Mouse (Mus musculus): ENCODE results near the gene Bcl7c.
"Not testable (repeated sequence)": the region's sequence is repeated elsewhere in the genome, so short reads cannot be mapped to it uniquely, and the experiment has no call there.

Gene Bcl7c

DNA sequence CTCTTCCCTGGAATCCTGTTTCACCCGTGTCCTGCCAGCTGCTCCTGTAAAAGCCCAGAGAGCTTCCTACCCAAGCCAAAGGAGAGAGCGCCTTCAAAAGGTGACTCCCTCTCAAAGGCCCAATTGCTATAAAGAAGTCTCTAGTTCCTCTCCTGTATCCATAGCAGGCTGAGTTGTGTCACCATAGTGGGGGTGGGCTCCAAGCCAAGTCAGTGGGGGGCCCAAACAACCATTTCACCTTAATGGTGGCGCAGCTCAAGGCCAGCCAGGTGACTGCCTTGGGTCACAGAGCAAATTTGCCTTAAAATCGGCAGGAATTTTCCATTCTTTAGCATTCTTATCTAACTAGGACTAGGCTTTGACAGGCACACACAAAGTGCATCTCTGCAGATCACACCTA is 6.1 kb upstream of the Bcl7c start:
- no peak for DNase-seq

DNA sequence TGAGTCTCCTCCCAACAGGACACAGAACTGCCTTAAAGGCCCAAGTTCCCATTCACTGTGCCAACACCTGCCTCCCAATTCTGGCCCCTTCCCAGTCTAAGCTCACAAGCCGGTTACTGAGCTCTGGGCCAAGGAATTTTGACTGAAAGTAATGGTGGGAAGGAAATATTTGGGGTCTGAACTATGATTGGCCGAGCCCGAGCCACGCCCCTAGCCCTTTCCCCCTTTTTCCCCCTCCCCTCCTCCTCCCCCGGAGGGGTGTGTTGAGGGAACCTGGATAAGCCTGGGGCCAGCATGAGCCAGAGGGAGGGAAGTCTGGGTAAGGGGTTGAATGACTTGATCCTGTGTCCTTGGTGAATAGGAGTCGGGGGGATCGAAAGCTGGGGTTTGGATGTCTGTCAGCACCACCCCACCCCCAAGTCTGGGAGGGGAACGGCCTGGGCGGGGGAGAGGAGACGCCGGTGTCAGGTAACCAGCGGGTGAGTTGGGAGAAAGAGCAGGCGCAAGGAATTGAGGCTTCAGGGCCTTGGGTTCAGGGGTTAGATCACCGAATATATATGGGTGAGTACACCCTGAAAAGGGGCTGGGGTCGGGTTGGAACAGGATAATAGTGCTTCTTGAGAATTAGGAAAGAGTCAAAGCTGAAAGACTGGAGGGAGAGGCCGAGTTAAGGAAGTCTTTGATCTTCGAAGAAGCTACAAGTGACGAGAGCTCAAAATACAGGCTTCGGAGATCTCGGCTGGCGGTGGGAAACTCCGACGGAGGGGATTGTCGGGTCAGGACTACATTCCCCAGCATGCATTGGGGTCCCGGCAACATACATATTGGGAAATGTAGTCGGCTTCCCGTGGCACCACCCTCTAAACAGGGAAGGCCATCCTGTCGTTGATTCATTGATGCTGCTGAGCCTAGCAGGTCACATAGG is 4.0 kb upstream of the Bcl7c start, which contains the start of gene Ctf1:
Ctf1 (plus strand) TSS at position 276 of the 925 bp plus-strand sequence.
- DNase-seq = peak; percentile 83 to 86

DNA sequence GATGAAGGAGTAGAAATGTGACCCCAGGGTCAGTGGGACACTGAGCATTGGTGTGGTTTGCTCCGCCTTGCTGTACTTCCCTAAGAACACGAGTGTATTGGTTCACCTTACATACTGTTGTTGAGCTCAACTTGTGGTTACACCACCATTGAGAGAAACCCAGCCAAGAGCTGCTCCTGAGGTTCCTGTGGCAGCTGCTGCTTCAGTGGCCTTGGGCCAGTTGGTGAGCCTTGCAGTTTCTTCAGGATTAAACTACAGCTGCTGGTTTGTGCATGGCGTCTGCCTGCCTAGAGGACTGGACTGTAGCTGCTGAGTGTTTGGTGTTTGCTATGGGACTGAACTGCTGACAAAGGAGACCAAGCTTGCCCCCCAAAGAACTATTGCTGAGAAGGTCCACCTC is 2.7 kb upstream of the Bcl7c start:
- DNase-seq = no peak

DNA sequence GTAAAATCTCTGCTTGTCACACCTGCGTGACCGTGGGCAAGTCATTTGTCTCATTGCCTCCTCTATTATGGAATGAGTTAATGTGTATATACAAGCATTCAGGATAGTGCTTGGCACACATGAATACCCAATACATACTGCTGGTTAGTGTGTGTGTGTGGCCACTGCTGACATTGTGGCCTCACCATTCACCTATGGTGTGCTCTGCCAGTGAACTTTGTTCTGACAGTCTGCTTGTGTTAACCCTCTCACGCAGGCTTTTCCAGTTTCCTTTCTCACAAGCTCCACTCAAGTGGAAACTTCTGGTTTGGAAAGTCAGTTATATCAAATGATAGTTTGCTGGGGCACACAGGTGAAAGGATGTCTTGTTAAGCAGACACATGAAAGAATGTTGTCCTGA is 2.3 kb upstream of the Bcl7c start:
- no peak for DNase-seq

DNA sequence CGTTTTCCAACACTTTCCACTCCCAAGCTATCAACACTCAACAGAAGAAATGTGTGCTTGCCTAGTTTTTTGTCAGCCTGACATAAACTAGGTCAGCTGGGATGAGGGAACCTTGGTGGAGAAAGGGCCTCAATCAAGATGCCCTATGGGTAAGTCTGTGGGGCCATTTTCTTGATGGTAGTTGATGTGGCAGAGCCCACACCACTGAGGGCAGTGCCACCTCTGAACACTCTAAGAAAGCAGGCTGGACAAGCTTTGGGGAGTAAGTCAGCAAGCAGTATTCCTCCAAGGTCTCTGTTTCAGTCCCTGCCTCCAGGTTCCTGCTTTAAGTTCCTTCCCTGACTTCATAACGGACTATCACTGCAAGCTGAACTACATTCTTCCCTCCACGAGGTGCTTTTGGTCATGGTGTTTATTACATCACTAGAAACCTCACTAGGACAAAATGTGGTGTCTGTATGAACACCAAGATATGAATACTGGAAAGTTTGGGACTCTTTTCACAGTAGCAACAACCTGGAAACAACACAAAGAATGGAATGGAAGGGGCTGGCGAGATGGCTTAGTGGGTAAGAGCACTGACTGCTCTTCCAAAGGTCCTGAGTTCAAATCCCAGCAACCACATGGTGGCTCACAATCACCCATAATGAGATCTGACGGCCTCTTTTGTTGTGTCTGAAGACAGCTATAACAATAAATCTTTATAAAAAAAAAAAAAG is 687 bp upstream of the Bcl7c start:
- no peak for DNase-seq

DNA sequence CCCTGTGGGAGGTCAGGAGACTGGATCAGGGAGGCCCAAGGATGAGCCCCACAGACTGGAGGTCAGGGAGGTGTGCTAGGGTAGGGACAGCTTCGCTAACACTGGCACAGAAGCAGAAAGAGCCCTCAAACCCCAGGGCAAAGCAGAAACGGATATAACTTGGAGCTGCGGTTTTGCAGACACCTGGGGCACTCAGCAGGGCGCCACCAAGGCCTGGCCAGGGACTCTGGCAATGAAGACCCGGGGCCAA is 851 bp downstream of the Bcl7c start:
- no peak for DNase-seq

DNA sequence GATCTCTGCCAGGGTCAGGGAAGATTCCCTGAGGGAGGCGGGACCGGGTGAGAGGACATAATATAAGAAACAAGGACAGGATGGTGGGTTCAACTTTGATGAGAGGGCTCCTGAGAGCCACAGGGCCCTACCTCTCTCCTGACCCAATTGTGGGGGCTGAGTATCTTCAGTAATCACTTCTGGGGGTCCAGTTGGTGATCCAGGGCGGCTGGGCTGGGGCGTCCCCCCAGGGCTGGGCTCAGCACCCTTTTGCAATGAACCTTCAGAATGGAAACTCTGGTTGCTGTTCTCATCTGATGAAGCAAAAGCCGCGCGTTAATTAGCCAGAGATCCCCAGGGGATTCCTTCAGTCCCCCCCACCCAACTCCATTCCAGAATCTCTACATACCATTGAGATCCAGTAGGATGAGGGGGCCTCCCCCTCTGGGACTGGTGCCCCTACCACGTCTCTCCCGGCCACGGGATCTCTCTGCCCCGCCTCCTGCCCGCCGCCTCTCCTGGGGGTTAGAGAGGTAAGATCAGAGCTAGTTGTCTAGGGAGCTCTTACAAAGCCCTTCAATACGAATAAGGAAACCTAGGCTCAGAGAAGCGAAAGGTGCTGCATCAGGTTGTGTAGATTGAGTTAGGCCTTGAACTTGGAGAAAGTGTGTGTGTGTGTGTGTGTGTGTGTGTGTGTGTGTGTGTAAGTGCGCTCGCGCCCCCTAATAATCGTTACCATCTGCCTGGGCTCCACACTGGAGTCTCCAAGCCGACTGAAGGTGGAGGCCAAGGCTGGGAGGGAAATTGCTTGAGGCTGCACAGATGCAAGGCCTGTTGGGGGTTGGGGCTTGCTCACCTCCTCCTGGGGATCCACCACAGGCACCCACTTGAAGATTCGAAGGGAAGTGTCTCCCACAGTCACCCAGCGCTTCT is 1.4 kb downstream of the Bcl7c start:
- DNase-seq = peak in 1 of 2 experiments; percentile 17

DNA sequence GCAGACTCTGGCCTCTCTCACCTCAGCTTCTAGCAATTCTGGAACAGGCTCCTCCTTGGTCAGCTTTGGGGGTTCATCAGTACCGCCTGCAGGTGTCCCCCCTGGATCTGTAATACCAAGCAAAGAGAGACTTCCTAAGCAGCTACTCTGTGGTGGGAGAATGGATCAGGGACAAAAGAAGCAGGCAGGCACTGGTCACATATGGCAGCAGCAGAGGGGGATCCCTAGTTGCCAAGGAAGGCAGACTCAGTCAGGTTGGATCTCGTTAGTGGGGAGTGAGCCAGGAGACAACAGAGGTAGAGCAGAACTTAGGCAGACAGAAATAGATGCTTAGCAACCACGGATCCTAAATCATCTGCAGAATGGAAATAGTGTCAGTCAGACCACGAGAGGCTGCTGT is 3.0 kb downstream of the Bcl7c start:
- DNase-seq = no peak

DNA sequence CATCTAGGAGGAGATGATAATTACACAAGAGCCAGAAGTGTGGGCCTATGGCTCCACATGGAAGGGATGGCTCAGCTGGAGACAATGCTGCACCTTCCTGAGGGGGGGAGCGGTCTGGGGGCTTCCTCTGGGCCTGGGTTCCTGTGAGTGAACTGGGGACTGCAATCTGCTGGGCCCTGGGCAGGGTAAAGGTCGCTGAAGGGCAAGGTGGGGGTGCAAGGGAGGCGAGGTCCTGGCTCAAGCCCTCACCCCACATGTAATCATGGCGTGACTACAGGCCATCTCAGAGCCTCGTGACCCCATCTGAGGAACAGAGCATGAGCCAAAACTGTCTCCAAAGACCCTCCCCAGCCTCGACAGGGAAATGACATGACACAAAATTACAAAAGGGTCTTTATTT is 4.1 kb downstream of the Bcl7c start:
- no peak for DNase-seq

DNA sequence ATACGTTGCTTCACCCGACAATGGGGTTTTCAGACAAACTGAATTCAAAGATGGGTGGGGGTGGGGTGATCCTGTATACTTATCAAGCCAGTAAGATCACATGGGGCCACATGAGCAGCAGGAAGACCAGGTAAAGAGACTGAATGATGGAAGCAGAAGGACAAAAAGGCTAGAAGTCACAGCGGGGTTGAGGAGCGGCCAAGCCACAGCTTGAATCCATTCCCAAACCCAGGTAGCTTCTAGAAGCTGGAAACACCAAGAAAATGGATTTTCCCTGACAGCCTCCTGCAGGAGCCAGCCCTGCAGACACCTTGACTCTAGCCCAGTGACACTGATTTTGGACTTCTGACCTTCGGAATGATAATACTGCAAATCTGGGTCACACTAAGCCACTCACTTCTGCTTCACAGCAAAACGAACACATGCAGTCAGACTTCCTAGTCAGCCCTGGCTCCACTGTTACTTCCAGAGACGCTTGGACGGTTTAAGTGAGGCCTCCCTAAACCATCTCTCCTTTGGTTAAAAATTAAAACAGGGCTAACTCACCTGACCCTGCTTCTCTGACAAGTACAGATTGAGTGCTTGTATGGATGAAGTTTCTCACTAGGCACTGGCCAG is 5.1 kb downstream of the Bcl7c start:
- DNase-seq = no peak

DNA sequence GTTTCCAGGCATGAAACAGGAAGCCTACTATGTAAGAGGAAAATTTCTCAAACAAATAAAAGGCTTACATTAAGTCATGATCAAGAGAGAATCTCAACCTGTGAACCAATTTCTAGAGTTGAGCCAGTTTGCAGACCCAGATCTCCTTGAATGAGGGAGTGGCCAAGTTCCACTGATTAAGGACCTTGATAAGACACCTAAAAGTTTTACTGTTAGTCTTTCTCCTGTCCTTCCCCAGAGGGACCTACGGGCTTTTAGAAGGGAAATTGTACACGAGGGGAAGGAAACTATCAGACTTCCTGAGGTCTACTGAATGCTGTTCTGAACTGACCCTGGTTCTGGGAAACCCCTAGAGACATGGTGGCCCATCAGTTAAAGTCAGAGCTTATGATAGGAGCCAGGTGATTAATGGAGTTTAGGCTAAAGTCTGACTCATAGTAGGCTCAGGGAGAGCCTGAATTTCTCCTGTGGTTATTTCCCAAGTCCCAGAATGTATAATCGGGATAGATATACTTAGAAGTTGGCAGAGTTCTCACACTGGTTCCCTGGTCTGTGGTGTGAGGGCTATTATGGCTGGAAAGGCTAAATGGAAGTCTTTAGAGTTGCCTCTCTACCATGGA is 7.9 kb downstream of the Bcl7c start:
- DNase-seq = no peak

DNA sequence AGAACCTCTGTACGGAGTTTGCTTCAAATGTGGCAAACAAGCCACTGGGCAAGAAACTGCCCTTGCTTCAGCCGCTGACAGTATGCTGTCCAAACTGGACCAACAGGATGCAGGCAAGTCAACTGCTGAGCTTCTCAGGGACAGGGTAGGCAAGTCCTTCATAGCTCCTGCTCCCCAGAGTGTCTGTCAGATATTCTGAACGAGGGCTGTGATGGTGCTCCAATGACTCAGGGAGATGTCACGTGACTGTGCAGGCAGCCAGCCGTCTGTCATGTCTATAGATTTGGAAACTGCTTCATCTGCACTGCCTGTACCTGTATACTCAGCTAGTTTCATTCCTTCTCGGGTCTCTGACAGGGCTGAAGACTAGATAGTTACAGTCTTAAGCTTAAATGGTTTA is 9.7 kb downstream of the Bcl7c start:
- no peak for DNase-seq

DNA sequence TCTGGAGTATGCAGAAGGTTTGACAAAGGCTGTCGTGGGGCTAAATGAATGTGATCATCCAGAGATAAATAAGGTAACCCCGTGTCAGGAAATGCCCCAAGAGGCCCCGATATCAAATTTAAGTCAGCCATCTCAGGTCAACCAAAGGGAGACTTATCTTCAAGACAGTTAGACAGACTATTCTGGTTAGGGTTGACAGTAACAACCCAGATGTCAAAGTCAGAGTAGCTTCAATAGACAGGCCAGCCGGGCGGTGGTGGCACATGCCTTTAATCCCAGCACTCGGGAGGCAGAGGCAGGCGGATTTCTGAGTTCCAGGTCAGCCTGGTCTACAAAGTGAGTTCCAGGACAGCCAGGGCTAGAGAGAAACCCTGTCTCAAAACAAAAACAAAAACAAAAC is 15.0 kb downstream of the Bcl7c start:
- DNase-seq = not testable (repeated sequence)

DNA sequence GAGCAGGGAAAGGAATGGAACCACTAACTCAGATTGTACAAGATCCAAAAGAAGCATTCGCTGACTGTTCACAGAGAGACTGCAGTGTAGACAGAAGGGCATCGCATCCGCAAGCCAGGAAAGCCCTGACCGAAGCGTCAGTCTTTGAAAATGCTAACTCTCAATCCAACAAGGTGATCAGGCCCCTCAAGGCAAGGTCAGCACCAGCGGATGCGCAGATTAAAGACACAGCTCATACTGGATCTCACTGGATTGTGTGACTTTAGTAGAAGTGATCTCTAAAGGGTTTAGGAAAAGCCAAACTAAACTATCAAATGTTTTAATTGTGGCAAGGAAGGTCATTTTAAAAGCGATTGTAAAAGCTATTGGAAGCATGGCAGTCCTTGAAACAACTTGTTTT is 15.4 kb downstream of the Bcl7c start:
- no peak for DNase-seq

DNA sequence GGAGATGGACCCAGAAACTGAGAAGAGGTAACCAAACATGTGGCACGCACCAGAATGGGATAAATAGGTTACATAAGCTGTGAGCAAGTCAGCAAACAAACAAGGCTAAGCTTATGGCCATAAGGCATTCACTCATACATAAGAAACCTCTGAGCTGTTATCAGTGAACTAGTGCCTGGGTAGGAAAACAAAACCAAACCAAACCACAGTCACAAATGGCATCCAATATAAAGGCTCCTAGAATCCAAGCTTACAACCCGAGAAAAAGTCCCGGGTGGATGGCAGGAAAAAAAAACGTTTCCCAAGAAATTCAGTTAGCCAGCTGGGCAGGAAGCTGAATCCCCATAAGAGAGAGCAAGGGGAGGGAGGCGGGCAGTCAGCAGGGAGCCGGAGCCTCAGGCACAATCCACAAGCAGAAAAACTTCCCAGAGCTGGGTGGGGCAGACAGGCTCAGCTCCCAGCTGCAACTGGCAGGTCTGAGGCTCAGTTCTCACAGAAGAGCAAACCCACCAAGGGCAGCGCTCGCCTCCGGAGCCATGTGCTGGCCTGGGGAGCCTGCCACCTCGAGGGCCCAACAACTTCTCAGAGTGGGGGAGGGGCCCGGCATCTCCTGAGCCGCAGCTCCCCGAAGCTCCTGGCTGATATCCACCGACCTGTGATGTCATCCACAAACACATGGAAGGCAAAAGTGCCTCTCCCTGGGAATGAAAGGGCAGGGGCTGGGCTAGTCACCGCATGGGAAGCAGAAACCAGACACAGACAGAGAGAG is 17.3 kb downstream of the Bcl7c start:
- peak; percentile 80 to 83 for DNase-seq

DNA sequence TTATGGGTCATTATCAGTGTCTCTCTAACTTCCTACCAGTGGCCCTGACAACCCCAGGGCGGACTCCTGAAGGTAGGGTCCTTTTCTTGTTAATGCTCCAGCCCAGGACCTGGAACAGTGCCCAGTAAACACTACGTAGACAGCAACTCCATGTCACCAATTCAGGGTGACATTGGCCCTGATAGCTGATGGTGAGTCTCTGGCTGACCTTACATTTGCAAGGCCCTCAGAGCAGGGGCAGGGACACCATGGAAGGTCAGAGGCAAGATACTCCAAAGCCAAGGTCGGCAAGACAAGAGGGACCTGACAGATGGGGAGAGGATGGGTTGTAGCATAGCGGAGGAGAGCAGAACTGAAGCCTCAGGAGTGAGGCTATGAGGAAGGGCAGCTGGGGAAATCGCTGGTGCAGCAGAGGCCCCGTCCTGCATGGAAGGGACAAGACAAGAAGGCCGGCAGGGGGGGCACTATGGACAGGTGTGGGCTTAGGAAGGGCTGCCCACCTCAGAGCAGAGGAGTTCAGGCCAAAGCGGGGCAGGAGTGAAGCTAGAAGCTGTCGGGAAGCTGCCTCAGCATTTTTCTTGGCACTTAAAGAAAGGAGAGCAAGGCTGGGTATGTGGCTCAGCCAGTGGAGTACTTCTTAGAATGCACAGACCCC is 19.0 kb downstream of the Bcl7c start:
- DNase-seq = no peak

DNA sequence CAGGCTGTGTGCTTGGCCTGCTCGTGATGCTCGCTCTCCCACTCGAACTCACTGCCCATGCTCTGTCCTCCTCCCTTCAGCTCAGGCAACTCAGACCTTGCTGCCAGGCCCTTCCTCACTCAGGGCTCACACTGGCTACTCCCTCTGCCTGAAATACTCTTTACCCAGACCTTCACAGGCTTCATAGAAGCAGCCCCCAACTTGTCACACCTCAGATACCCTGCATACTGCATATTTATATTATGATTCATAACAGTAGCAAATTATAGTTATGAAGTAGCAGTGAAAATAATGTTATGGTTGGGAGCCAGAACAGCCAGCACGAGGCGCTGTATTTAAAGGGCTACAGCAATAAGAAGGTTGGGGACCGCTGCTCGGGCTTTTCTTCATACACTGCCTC is 19.8 kb downstream of the Bcl7c start:
- no peak for DNase-seq

DNA sequence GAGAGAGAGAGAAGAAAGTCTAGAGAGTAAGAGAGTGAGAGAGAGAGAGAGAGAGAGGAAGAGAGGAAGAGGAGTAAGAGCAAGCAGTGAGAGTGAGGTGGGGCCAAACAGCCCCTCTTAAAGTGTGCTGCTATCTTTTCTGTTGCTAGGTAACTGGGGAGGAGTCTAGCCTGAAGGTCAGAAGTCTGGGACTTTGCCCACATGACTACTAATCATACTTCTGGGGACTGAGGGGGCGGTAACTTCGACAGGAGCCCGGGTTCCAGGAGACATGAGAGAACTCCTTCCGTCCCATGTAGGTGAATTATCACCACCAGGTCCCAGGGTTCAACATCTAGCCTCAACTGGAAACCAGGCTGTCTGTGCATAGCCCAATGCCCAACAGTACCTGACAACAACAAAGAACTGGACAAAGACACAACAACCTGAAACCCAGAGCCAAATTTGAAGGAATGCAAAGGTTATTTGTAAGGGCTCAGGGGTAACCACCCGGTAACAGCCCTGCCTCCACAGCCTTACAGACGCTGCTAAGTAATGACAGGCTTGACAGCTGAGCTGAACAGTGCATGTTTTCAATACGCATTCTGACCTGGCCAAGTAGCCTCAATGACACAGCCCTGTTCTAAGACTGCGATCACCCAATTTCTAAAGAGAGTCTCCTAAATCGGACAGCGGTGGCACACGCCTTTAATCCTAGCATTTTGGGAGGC is 21.8 kb downstream of the Bcl7c start:
- no peak for DNase-seq

DNA sequence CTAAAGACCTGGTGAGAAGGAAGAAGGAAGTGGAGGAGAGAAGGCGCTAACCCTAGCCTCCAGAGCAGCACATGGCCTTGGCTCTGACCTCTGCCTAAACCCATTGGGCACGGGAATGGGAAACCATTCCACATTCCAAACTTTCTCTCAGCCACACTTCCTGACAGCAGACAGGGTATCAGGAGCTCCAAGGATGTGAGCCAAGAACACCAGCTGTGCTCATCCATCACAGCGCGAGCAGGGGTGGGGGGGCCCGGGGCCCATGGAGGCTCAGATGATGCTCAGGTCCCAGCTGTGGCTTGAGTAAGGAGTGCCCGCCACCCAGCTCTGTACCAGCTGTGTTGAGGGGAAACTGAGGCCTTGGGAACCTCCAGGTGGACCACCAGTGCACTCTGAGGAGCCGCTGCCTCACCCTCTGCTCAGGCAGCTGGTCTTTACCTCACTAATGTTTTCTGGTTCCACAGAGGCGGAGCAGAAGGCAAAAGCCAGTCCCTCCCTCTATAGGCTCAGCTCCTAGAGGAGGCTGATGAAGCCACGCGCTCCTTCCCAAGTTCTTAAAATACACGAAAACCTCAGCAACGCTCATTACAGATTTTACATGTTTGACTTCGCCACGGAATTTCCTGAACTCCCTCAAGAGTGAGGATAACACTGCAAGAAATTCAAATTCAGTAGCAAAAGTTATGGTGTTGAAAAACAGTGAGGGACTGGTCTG is 23.3 kb downstream of the Bcl7c start:
- DNase-seq = peak; percentile 13 to 48

Measured in lung, postnatal 4 days (tissue).